Mouse (Mus musculus) megakaryocyte, embryonic 14.5 days (primary cell): ENCODE measurements at regions not wholly inside any gene's neighbourhood (a gene's known extent, or its start where the extent isn't known, plus 50 kb on each side); places are given as distances from the start of the nearest gene placed in this dataset.

Experiments
- FLI1 ChIP-seq: IDR thresholded peaks from 2 replicates; pipeline ENCODE4 v1.6.1; 2012; ENCODE audit warnings: low read length, inconsistent platforms, mixed read lengths
- GATA1 ChIP-seq: IDR thresholded peaks from 3 replicates; pipeline ENCODE4 v1.6.1; 2012; ENCODE audit warnings: mixed read lengths, low read length, inconsistent platforms, borderline replicate concordance

DNA sequence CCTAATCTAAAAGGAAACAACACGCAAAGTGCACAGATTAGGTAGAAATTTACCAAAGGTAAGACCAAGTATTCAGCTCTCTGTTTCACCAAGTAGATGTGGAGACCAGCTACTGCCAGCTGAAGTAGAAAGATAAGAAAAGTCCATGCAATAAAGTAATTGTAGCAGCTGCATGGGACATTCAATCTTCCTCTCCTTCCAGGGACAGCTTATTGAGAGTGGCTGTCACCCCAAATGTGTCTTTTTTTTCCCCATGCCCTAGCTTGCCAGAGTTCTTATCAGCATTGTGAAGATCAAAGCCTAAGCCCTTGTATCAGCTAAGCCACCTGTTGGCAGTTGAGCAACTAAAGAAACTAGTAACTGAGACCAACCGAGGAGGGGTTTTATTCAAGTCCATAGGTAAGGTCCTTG, 541.1 kb upstream of the Dmac1 start:
- TF ChIP-seq FLI1, result no peak
- TF ChIP-seq GATA1, result no peak
